Mouse (Mus musculus): ENCODE data around the gene Slc39a9. TPM values are rescaled to one million over a fixed set of nuclear protein-coding genes. Genes with fewer than 3 reads are reported as not detected.

The Slc39a9 gene
- total RNA-seq, 2 experiments from 2014 or later, result 42.0 to 42.2 TPM

- peak; percentile 14 to 48 for DNase-seq (ENCODE audit: extremely low spot score in 1 of 2, low spot score in 2 of 2)
- intact Hi-C loops (cut with DNase I), result no loop called here
Measured at GRCm38 (mm10) chr12:80642725-80643692, 674 bp upstream of the Slc39a9 start.

- intact Hi-C loops (cut with DNase I), result no loop called here
- DNase-seq (ENCODE audit: extremely low spot score in 1 of 2, low spot score in 2 of 2), result peak in 1 of 2 experiments; percentile 26
Measured at GRCm38 (mm10) chr12:80644506-80644868, 804 bp downstream of the Slc39a9 start.

GRCm38 (mm10) chr12:80646377-80646776, 2.7 kb downstream of the Slc39a9 start:
- no peak for DNase-seq (ENCODE audit: extremely low spot score in 1 of 2, low spot score in 2 of 2)

GRCm38 (mm10) chr12:80653951-80654658, 10.4 kb downstream of the Slc39a9 start:
- intact Hi-C loops (cut with DNase I), result no loop called here
- DNase-seq (ENCODE audit: extremely low spot score in 1 of 2, low spot score in 2 of 2), result no peak

More at GRCm38 (mm10) chr12:80646377-80646776, 2.7 kb downstream of the Slc39a9 start:
- intact Hi-C loops (cut with DNase I), result no loop called here

GRCm38 (mm10) chr12:80654659-80655025, 11.0 kb downstream of the Slc39a9 start:
- no peak for DNase-seq (ENCODE audit: extremely low spot score in 1 of 2, low spot score in 2 of 2)
- intact Hi-C loops (cut with DNase I), result no loop called here

GRCm38 (mm10) chr12:80658661-80659060, 15.0 kb downstream of the Slc39a9 start:
- intact Hi-C loops (cut with DNase I), result no loop called here
- no peak for DNase-seq (ENCODE audit: extremely low spot score in 1 of 2, low spot score in 2 of 2)

GRCm38 (mm10) chr12:80662322-80662721, 18.6 kb downstream of the Slc39a9 start:
- DNase-seq (ENCODE audit: extremely low spot score in 1 of 2, low spot score in 2 of 2), result no peak
- intact Hi-C loops (cut with DNase I), result no loop called here

- DNase-seq (ENCODE audit: extremely low spot score in 1 of 2, low spot score in 2 of 2), result no peak
- intact Hi-C loops (cut with DNase I), result no loop called here
Measured at GRCm38 (mm10) chr12:80663935-80664334, 20.3 kb downstream of the Slc39a9 start.

GRCm38 (mm10) chr12:80668391-80668790, 24.7 kb downstream of the Slc39a9 start:
- intact Hi-C loops (cut with DNase I), result no loop called here
- no peak for DNase-seq (ENCODE audit: extremely low spot score in 1 of 2, low spot score in 2 of 2)

- intact Hi-C loops (cut with DNase I), result loop anchor here (5.0 kb wide), 1 partner anchor 176 kb away; no protein-coding TSS in a partner anchor
- peak; percentile 41 to 45 for DNase-seq (ENCODE audit: extremely low spot score in 1 of 2, low spot score in 2 of 2)
Measured at GRCm38 (mm10) chr12:80673170-80673569, 29.5 kb downstream of the Slc39a9 start.

GRCm38 (mm10) chr12:80681340-80681739, 37.7 kb downstream of the Slc39a9 start:
- no peak for DNase-seq (ENCODE audit: extremely low spot score in 1 of 2, low spot score in 2 of 2)
- intact Hi-C loops (cut with DNase I), result no loop called here

- no peak for DNase-seq (ENCODE audit: extremely low spot score in 1 of 2, low spot score in 2 of 2)
- intact Hi-C loops (cut with DNase I), result no loop called here
Measured at GRCm38 (mm10) chr12:80683554-80683953, 39.9 kb downstream of the Slc39a9 start.

- DNase-seq (ENCODE audit: extremely low spot score in 1 of 2, low spot score in 2 of 2), result no peak
- intact Hi-C loops (cut with DNase I), result no loop called here
Measured at GRCm38 (mm10) chr12:80684316-80684715, 40.6 kb downstream of the Slc39a9 start.

- DNase-seq (ENCODE audit: extremely low spot score in 1 of 2, low spot score in 2 of 2), result peak in 1 of 2 experiments; percentile 46
- intact Hi-C loops (cut with DNase I), result no loop called here
Measured at GRCm38 (mm10) chr12:80687788-80688211, 44.1 kb downstream of the Slc39a9 start.

- no peak for DNase-seq (ENCODE audit: extremely low spot score in 1 of 2, low spot score in 2 of 2)
- intact Hi-C loops (cut with DNase I), result no loop called here
Measured at GRCm38 (mm10) chr12:80689696-80690095, 46.0 kb downstream of the Slc39a9 start.

GRCm38 (mm10) chr12:80691671-80692091, 48.0 kb downstream of the Slc39a9 start:
- DNase-seq (ENCODE audit: extremely low spot score in 1 of 2, low spot score in 2 of 2), result no peak
- intact Hi-C loops (cut with DNase I), result no loop called here

GRCm38 (mm10) chr12:80692269-80692972, 48.7 kb downstream of the Slc39a9 start, which contains the start of gene Plekhd1:
TSS of gene Plekhd1 (plus strand) at chr12:80692591.
- peak in 1 of 2 experiments; percentile 61 for DNase-seq (ENCODE audit: extremely low spot score in 1 of 2, low spot score in 2 of 2)
- intact Hi-C loops (cut with DNase I), result no loop called here

GRCm38 (mm10) chr12:80693700-80694099, 50.0 kb downstream of the Slc39a9 start:
- intact Hi-C loops (cut with DNase I), result no loop called here
- DNase-seq (ENCODE audit: extremely low spot score in 1 of 2, low spot score in 2 of 2), result no peak

GRCm38 (mm10) chr12:80695004-80695403, 51.3 kb downstream of the Slc39a9 start:
- intact Hi-C loops (cut with DNase I), result no loop called here
- no peak for DNase-seq (ENCODE audit: extremely low spot score in 1 of 2, low spot score in 2 of 2)

All from left cerebral cortex, postnatal 10 days (tissue).